Mouse (Mus musculus): ENCODE measurements around the gene Pcf11. TPM values are rescaled to one million over a fixed set of nuclear protein-coding genes. Genes with fewer than 3 reads are reported as not detected.
A peak's percentile ranks its signal among the peaks of the same experiment; 100 is the strongest.

Gene Pcf11
- polyA plus RNA-seq, 1 experiment from 2014 or later, result 12.8 TPM

- Histone ChIP-seq H3K9me3 (ENCODE audit: control insufficient read depth, low read length) (no peaks in the 10 kb centered on the region), H3K4me2 (ENCODE audit: low read length) (peak overlapping the region; percentile 96), H3K27ac (replicated peaks in 1 of 2; ENCODE audit: control insufficient read depth in 1 of 2, insufficient read depth in 1 of 2, low read depth in 2 of 2, low read length in 2 of 2) (no peak overlapping the region), H3K27me3 (ENCODE audit: control insufficient read depth, insufficient read depth, low read length) (no peaks in the 10 kb centered on the region), H3K9ac (ENCODE audit: low read length) (peak overlapping the region; percentile 88; the same call in 1 of the 2 replicates), H3K36me3 (ENCODE audit: control insufficient read depth, insufficient read depth, low read length) (peaks cover 35% of the 10 kb centered on the region), H3K4me1 (ENCODE audit: control insufficient read depth in 2 of 2, insufficient read depth in 2 of 2, low read length in 2 of 2) (peaks cover 2 to 17% of the 10 kb centered on the region in 2 experiments; a peak in 2 of 4 replicates), H3K4me3 (ENCODE audit: control insufficient read depth in 1 of 2, insufficient read depth in 1 of 2, low read depth in 1 of 2, low read length in 2 of 2) (peak overlapping the region in 1 of 2 experiments; percentile 95; a peak in 2 of 4 replicates)
- no peak for ATAC-seq (ENCODE audit: insufficient number of reproducible peaks, insufficient read depth, low FRiP score, low read depth)
- WGBS, result 85% methylated on average over 5 of the region's 5 CpGs
Observed at GRCm38 (mm10) chr7:92638050-92638449, 31.7 kb downstream of the Pcf11 start.

DNA sequence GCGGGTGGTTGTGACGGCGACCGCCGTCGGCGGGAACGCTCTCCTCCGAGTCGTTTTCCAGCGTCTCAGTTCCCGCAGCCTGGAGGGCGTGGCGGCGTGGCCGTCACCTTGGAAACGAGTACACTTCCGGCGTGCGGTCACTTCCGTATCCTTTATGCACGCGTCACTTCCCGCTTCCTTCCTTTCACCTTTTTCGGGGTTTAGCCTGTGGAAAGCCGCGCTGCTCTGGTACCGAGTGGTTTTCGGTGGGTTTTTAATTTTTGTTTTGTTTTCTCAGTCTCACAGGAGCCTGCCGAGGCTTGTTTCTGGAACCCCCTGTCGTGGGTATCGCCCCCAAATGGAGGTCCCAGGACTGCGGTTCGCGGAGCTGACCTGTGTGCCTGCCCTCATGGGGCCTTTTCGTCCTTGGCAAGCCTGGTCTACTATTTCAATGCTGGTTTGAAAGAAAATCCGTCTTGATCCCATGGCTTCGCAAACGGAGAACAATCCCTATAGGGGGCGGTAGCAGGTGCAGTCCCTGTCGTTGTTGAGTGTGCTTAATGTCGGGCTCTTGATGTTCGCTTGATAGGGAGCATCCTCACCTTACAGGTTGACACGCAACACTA is 32.6 kb downstream of the Pcf11 start, which contains the start of gene Ankrd42:
Gene Ankrd42, minus strand, starts transcription at position 122 of the 605 bp plus-strand sequence.
- Histone ChIP-seq H3K9ac (ENCODE audit: low read length) (peak within 1 kb of the TSS; percentile 88), H3K4me1 (ENCODE audit: control insufficient read depth in 2 of 2, insufficient read depth in 2 of 2, low read length in 2 of 2) (peaks cover 2 to 17% of the 10 kb centered on the region in 2 experiments; a peak in 2 of 4 replicates), H3K9me3 (ENCODE audit: control insufficient read depth, low read length) (no peaks in the 10 kb centered on the region), H3K27me3 (ENCODE audit: control insufficient read depth, insufficient read depth, low read length) (no peaks in the 10 kb centered on the region), H3K4me2 (ENCODE audit: low read length) (peak within 1 kb of the TSS; percentile 96), H3K27ac (replicated peaks in 1 of 2; ENCODE audit: control insufficient read depth in 1 of 2, insufficient read depth in 1 of 2, low read depth in 2 of 2, low read length in 2 of 2) (peak within 1 kb of the TSS; percentile 72 to 87), H3K36me3 (ENCODE audit: control insufficient read depth, insufficient read depth, low read length) (peaks cover 26% of the 10 kb centered on the region), H3K4me3 (ENCODE audit: control insufficient read depth in 1 of 2, insufficient read depth in 1 of 2, low read depth in 1 of 2, low read length in 2 of 2) (peak within 1 kb of the TSS; percentile 92 to 95)
- peak; percentile 97 for ATAC-seq (ENCODE audit: insufficient number of reproducible peaks, insufficient read depth, low FRiP score, low read depth)
- WGBS, result under 1% methylated on average over 44 of the region's 44 CpGs

GRCm38 (mm10) chr7:92636295-92637011 is 33.3 kb downstream of the Pcf11 start:
- Histone ChIP-seq H3K27me3 (ENCODE audit: control insufficient read depth, insufficient read depth, low read length) (no peaks in the 10 kb centered on the region), H3K9me3 (ENCODE audit: control insufficient read depth, low read length) (no peaks in the 10 kb centered on the region), H3K27ac (replicated peaks in 1 of 2; ENCODE audit: control insufficient read depth in 1 of 2, insufficient read depth in 1 of 2, low read depth in 2 of 2, low read length in 2 of 2) (peak overlapping the region in 1 of 2 experiments; percentile 87; a peak in 2 of 4 replicates), H3K4me2 (ENCODE audit: low read length) (peak overlapping the region; percentile 96), H3K4me3 (ENCODE audit: control insufficient read depth in 1 of 2, insufficient read depth in 1 of 2, low read depth in 1 of 2, low read length in 2 of 2) (peak overlapping the region; percentile 92 to 95), H3K36me3 (ENCODE audit: control insufficient read depth, insufficient read depth, low read length) (peaks cover 22% of the 10 kb centered on the region), H3K4me1 (ENCODE audit: control insufficient read depth in 2 of 2, insufficient read depth in 2 of 2, low read length in 2 of 2) (peaks cover 2 to 17% of the 10 kb centered on the region in 2 experiments; a peak in 2 of 4 replicates), H3K9ac (ENCODE audit: low read length) (peak overlapping the region; percentile 88)
- ATAC-seq (ENCODE audit: insufficient number of reproducible peaks, insufficient read depth, low FRiP score, low read depth), result peak; percentile 78
- WGBS, result 1% methylated on average over 49 of the region's 49 CpGs

GRCm38 (mm10) chr7:92630167-92630566 is 39.6 kb downstream of the Pcf11 start:
- no peak overlapping the region for H3K4me2 ChIP-seq (ENCODE audit: low read length)
- H3K9me3 ChIP-seq (ENCODE audit: control insufficient read depth, low read length), result no peaks in the 10 kb centered on the region
- no peak overlapping the region for H3K27ac ChIP-seq (replicated peaks in 1 of 2; ENCODE audit: control insufficient read depth in 1 of 2, insufficient read depth in 1 of 2, low read depth in 2 of 2, low read length in 2 of 2)
- no peaks in the 10 kb centered on the region for H3K4me1 ChIP-seq (ENCODE audit: control insufficient read depth in 2 of 2, insufficient read depth in 2 of 2, low read length in 2 of 2)
- H3K36me3 ChIP-seq (ENCODE audit: control insufficient read depth, insufficient read depth, low read length), result no peaks in the 10 kb centered on the region
- H3K9ac ChIP-seq (ENCODE audit: low read length), result no peak overlapping the region
- 28% methylated on average over 2 of the region's 2 CpGs for WGBS
- no peak for ATAC-seq (ENCODE audit: insufficient number of reproducible peaks, insufficient read depth, low FRiP score, low read depth)
- H3K4me3 ChIP-seq (ENCODE audit: control insufficient read depth in 1 of 2, insufficient read depth in 1 of 2, low read depth in 1 of 2, low read length in 2 of 2), result no peak overlapping the region
- no peaks in the 10 kb centered on the region for H3K27me3 ChIP-seq (ENCODE audit: control insufficient read depth, insufficient read depth, low read length)

DNA sequence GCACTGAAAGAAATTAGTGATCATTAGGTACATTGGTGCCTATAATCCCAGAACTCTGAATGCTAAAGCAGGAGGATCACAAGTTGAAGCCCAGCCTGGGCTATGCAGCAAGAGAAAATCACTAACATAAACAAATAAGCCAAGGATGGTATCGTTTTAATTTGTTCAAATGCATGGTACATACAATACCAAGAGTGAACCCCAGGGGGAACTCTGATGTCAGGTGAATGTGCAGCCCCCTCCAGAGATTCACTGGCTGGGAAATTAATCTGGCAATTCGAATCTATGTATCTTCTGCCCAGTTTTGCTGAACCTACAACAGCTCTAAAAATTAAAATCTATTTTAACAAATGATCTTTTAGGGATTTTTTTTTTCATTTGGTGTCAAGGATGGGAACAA is 45.2 kb downstream of the Pcf11 start:
- Histone ChIP-seq H3K4me1 (ENCODE audit: control insufficient read depth in 2 of 2, insufficient read depth in 2 of 2, low read length in 2 of 2) (no peaks in the 10 kb centered on the region), H3K9ac (ENCODE audit: low read length) (no peak overlapping the region), H3K27me3 (ENCODE audit: control insufficient read depth, insufficient read depth, low read length) (no peaks in the 10 kb centered on the region), H3K36me3 (ENCODE audit: control insufficient read depth, insufficient read depth, low read length) (no peaks in the 10 kb centered on the region), H3K9me3 (ENCODE audit: control insufficient read depth, low read length) (no peaks in the 10 kb centered on the region), H3K4me2 (ENCODE audit: low read length) (no peak overlapping the region), H3K27ac (replicated peaks in 1 of 2; ENCODE audit: control insufficient read depth in 1 of 2, insufficient read depth in 1 of 2, low read depth in 2 of 2, low read length in 2 of 2) (no peak overlapping the region), H3K4me3 (ENCODE audit: control insufficient read depth in 1 of 2, insufficient read depth in 1 of 2, low read depth in 1 of 2, low read length in 2 of 2) (no peak overlapping the region)
- ATAC-seq (ENCODE audit: insufficient number of reproducible peaks, insufficient read depth, low FRiP score, low read depth), result no peak
- WGBS, result 48% methylated on average over 2 of the region's 2 CpGs

- no peak overlapping the region for H3K9ac ChIP-seq (ENCODE audit: low read length)
- H3K9me3 ChIP-seq (ENCODE audit: control insufficient read depth, low read length), result no peaks in the 10 kb centered on the region
- WGBS, result 82% methylated on average over 7 of the region's 7 CpGs
- no peaks in the 10 kb centered on the region for H3K27me3 ChIP-seq (ENCODE audit: control insufficient read depth, insufficient read depth, low read length)
- H3K4me2 ChIP-seq (ENCODE audit: low read length), result no peak overlapping the region
- H3K36me3 ChIP-seq (ENCODE audit: control insufficient read depth, insufficient read depth, low read length), result no peaks in the 10 kb centered on the region
- no peaks in the 10 kb centered on the region for H3K4me1 ChIP-seq (ENCODE audit: control insufficient read depth in 2 of 2, insufficient read depth in 2 of 2, low read length in 2 of 2)
- H3K4me3 ChIP-seq (ENCODE audit: control insufficient read depth in 1 of 2, insufficient read depth in 1 of 2, low read depth in 1 of 2, low read length in 2 of 2), result no peak overlapping the region
- H3K27ac ChIP-seq (replicated peaks in 1 of 2; ENCODE audit: control insufficient read depth in 1 of 2, insufficient read depth in 1 of 2, low read depth in 2 of 2, low read length in 2 of 2), result no peak overlapping the region
- no peak for ATAC-seq (ENCODE audit: insufficient number of reproducible peaks, insufficient read depth, low FRiP score, low read depth)
Observed at GRCm38 (mm10) chr7:92610830-92611229, 58.9 kb downstream of the Pcf11 start.

- Histone ChIP-seq H3K9me3 (ENCODE audit: control insufficient read depth, low read length) (no peaks in the 10 kb centered on the region), H3K27me3 (ENCODE audit: control insufficient read depth, insufficient read depth, low read length) (no peaks in the 10 kb centered on the region), H3K27ac (replicated peaks in 1 of 2; ENCODE audit: control insufficient read depth in 1 of 2, insufficient read depth in 1 of 2, low read depth in 2 of 2, low read length in 2 of 2) (no peak overlapping the region), H3K36me3 (ENCODE audit: control insufficient read depth, insufficient read depth, low read length) (no peaks in the 10 kb centered on the region), H3K4me3 (ENCODE audit: control insufficient read depth in 1 of 2, insufficient read depth in 1 of 2, low read depth in 1 of 2, low read length in 2 of 2) (no peak overlapping the region), H3K4me2 (ENCODE audit: low read length) (no peak overlapping the region), H3K4me1 (ENCODE audit: control insufficient read depth in 2 of 2, insufficient read depth in 2 of 2, low read length in 2 of 2) (no peaks in the 10 kb centered on the region), H3K9ac (ENCODE audit: low read length) (no peak overlapping the region)
- ATAC-seq (ENCODE audit: insufficient number of reproducible peaks, insufficient read depth, low FRiP score, low read depth), result no peak
- WGBS, result 84% methylated on average over 7 of the region's 7 CpGs
Observed at GRCm38 (mm10) chr7:92604961-92605360, 64.8 kb downstream of the Pcf11 start.
